Mouse (Mus musculus) G1E (cell line): ENCODE data around the gene Epha5.

Source experiments
- CTCF ChIP-seq: IDR thresholded peaks from 2 replicates; pipeline ENCODE4 v1.5.1; 2012; ENCODE audit warnings: low read depth, low read length, inconsistent platforms, mixed read lengths
- GATA1 ChIP-seq: IDR thresholded peaks from 2 replicates; pipeline ENCODE4 v1.6.1; 2012; ENCODE audit warnings: borderline replicate concordance, low read length, inconsistent platforms, mixed read lengths
- GATA2 ChIP-seq: IDR thresholded peaks from 2 replicates; pipeline ENCODE4 v1.6.1; 2012; ENCODE audit warnings: low read depth, low read length, inconsistent platforms, borderline replicate concordance
- POLR2AphosphoS5 ChIP-seq: IDR thresholded peaks from 2 replicates; pipeline ENCODE4 v1.6.1; 2012; ENCODE audit warnings: low read depth, low read length, inconsistent platforms; ENCODE audit not compliant: insufficient replicate concordance

DNA sequence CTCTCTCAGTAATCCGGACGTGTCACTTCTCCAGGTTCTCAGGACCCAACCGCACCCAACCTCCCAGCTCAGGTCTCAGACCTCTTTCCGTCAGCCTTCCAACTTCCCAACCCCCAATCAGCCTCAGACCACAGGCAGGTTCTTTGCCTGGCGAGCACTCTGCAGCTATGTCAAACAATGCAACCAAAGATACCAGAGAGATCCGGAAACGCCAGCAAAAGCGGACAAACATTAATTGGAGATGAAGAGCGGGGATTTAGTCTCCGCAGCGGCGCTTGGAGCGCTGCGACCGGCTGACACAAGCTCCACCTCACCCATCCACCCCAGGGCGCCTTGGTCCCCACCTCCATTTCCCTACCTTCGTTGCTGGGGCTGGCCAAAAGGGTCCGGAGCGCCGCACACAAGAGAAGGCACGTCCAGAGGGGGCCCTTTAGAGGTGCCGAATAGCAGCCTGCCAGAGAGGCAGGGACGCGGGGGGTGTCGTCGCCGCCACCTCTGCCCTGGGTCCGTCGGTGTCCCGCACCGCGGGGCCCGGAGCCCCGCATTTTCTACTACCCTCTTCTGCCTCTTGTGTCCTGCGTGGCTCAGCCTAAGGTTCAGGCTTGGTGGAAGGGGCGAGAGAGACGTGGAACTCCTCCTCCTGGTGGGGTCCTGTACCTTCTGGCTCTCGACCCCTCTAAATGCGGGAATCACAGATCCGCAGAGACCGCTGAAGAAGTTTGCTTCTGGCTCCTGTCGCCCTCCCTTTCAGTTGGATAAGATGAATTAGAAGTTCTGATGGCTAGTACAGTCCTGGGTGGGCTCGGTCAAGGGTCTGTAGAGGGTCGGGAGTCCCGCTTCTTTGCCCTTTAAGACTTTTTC, 991 bp downstream of the Epha5 start:
- TF ChIP-seq CTCF = no peak
- TF ChIP-seq GATA1 = no peak
- no peak for TF ChIP-seq POLR2AphosphoS5
- no peak for TF ChIP-seq GATA2
